10 mouse cellular contexts compared by ENCODE assay signal in genomic region chr9:63142335-63143036, GRCm38 (mm10). TPM values are rescaled to one million over a fixed set of nuclear protein-coding genes. Genes with fewer than 3 reads are reported as not detected.
DNase-seq lines count a peak whose midpoint lies in the region; ATAC-seq and TF ChIP-seq lines count a peak whose summit lies in the region.
"Had no signal": no experiment of that assay in that cellular context is flagged by ENCODE, and none has a peak within 500 bp of the region (broad histone marks: within the 10 kb centered on the region; RNA-seq: fewer than 3 reads in every experiment).

No protein-coding gene starts in this region.

- no peak overlapping the region; the same call in 1 of the 2 replicates for H3K4me3 ChIP-seq in kidney, postnatal 0 days (replicated peaks; ENCODE audit: low read depth, low read length)
- peak overlapping the region; percentile 21; the same call in 1 of the 2 replicates for H3K4me3 ChIP-seq in embryonic facial prominence, embryonic 12.5 days
- H3K4me3 ChIP-seq in hindbrain, embryonic 10.5 days = peak overlapping the region; percentile 34
- H3K4me3 ChIP-seq in midbrain, embryonic 14.5 days (replicated peaks; ENCODE audit: low read depth, low read length) = peak overlapping the region; percentile 14; the same call in 1 of the 2 replicates

- H3K27me3 ChIP-seq in kidney, postnatal 0 days (ENCODE audit: insufficient read depth, low read length) = peaks cover 99% of the 10 kb centered on the region
- H3K27me3 ChIP-seq in embryonic facial prominence, embryonic 12.5 days = peaks cover 99% of the 10 kb centered on the region
- H3K27me3 ChIP-seq in hindbrain, embryonic 10.5 days (ENCODE audit: insufficient read depth, poor library complexity, severe bottlenecking) = peaks cover 100% of the 10 kb centered on the region
- peaks cover 100% of the 10 kb centered on the region for H3K27me3 ChIP-seq in midbrain, embryonic 14.5 days (ENCODE audit: control insufficient read depth, insufficient read depth, low read length)

- H3K4me2 ChIP-seq in kidney, postnatal 0 days (ENCODE audit: low read length) = peak overlapping the region; percentile 11; the same call in 1 of the 2 replicates
- H3K4me2 ChIP-seq in embryonic facial prominence, embryonic 12.5 days (replicated peaks) = peak overlapping the region; percentile 15
- peak overlapping the region; percentile 33 for H3K4me2 ChIP-seq in midbrain, embryonic 14.5 days (ENCODE audit: low read length)

- WGBS in kidney, postnatal 0 days = 1% methylated on average over 42 of the region's 42 CpGs
- WGBS in embryonic facial prominence, embryonic 12.5 days = under 1% methylated on average over 42 of the region's 42 CpGs
- under 1% methylated on average over 42 of the region's 42 CpGs for WGBS in hindbrain, embryonic 10.5 days
- under 1% methylated on average over 42 of the region's 42 CpGs for WGBS in midbrain, embryonic 14.5 days

- ATAC-seq in kidney, postnatal 0 days (replicated peaks; ENCODE audit: low FRiP score, low read depth) = no peak
- no peak for ATAC-seq in embryonic facial prominence, embryonic 12.5 days (ENCODE audit: insufficient number of reproducible peaks, insufficient read depth, low FRiP score, low TSS enrichment)
- ATAC-seq in midbrain, embryonic 14.5 days (ENCODE audit: low FRiP score, low TSS enrichment) = no peak
- ATAC-seq in frontal cortex, adult (ENCODE audit: low TSS enrichment) = no peak
- ATAC-seq: Patski had no signal

- H3K9me3 ChIP-seq in kidney, postnatal 0 days (replicated peaks; ENCODE audit: low read length) = no peaks in the 10 kb centered on the region
- no peaks in the 10 kb centered on the region for H3K9me3 ChIP-seq in embryonic facial prominence, embryonic 12.5 days
- no peaks in the 10 kb centered on the region for H3K9me3 ChIP-seq in hindbrain, embryonic 10.5 days
- no peaks in the 10 kb centered on the region for H3K9me3 ChIP-seq in midbrain, embryonic 14.5 days (ENCODE audit: control insufficient read depth, low read length)

- no peaks in the 10 kb centered on the region for H3K36me3 ChIP-seq in kidney, postnatal 0 days (ENCODE audit: insufficient read depth, low read length)
- H3K36me3 ChIP-seq in embryonic facial prominence, embryonic 12.5 days = no peaks in the 10 kb centered on the region
- no peaks in the 10 kb centered on the region for H3K36me3 ChIP-seq in hindbrain, embryonic 10.5 days
- no peaks in the 10 kb centered on the region for H3K36me3 ChIP-seq in midbrain, embryonic 14.5 days (ENCODE audit: control insufficient read depth, insufficient read depth, low read length)

- H3K9ac ChIP-seq in kidney, postnatal 0 days (ENCODE audit: low read depth, low read length) = no peak overlapping the region
- no peak overlapping the region for H3K9ac ChIP-seq in embryonic facial prominence, embryonic 12.5 days
- H3K9ac ChIP-seq in midbrain, embryonic 14.5 days (replicated peaks; ENCODE audit: low read length) = no peak overlapping the region; the same call in 1 of the 2 replicates

- peaks cover 34% of the 10 kb centered on the region; the same call in 1 of the 2 replicates for H3K4me1 ChIP-seq in kidney, postnatal 0 days (replicated peaks; ENCODE audit: insufficient read depth, low read length)
- peaks cover 48% of the 10 kb centered on the region for H3K4me1 ChIP-seq in embryonic facial prominence, embryonic 12.5 days
- H3K4me1 ChIP-seq in hindbrain, embryonic 10.5 days (replicated peaks) = peaks cover 72% of the 10 kb centered on the region
- H3K4me1 ChIP-seq in midbrain, embryonic 14.5 days (ENCODE audit: control insufficient read depth, insufficient read depth, low read length) = peaks cover 7% of the 10 kb centered on the region; the same call in 1 of the 2 replicates

- DNase-seq in kidney, postnatal 0 days (ENCODE audit: low spot score) = no peak
- DNase-seq in kidney, postnatal 14 days = no peak
- DNase-seq in hindbrain, embryonic 10.5 days (ENCODE audit: low spot score) = peak; percentile 42
- peak; percentile 37 for DNase-seq in midbrain, embryonic 14.5 days
- no peak for DNase-seq in right cerebral cortex, postnatal 25 days
- DNase-seq in thymus, postnatal 25 days = no peak

- no peak overlapping the region for H3K27ac ChIP-seq in kidney, postnatal 0 days
- no peak overlapping the region for H3K27ac ChIP-seq in embryonic facial prominence, embryonic 12.5 days
- no peak overlapping the region for H3K27ac ChIP-seq in hindbrain, embryonic 10.5 days
- H3K27ac ChIP-seq in midbrain, embryonic 14.5 days (replicated peaks; ENCODE audit: low read depth, low read length) = no peak overlapping the region; the same call in 1 of the 2 replicates

- no peak for TF ChIP-seq CTCF in kidney, postnatal 0 days (IDR thresholded peaks at IDR 0.05; ENCODE audit: low read depth)

RNA-seq across cellular contexts. Expression of gene Skor1, which starts 6.3 kb away (rescaled TPM):
- polyA plus RNA-seq in kidney, postnatal 0 days (2015; fragmentation: Nextera tagmentation; extraction: Ambion mirVana) = not detected in 2 replicates
- 0.24 and 0.35 TPM in 2 replicates for polyA plus RNA-seq in embryonic facial prominence, embryonic 12.5 days (2016; fragmentation: Nextera tagmentation; extraction: Ambion mirVana)
- polyA plus RNA-seq in hindbrain, embryonic 10.5 days (2016; fragmentation: Nextera tagmentation; extraction: Ambion mirVana) = 0.68 and 6.8 TPM in 2 replicates
- polyA plus RNA-seq in midbrain, embryonic 14.5 days (2014; fragmentation: Nextera tagmentation; extraction: Ambion mirVana) = 5.0 TPM in 2 replicates
- polyA plus RNA-seq: liver, adult 2 months had no signal

Comparison
In these comparisons a context has a peak if more than half of its experiments do, and no peak if none do; other contexts are left out.
1. DNase-seq: peak in hindbrain, embryonic 10.5 days (single experiment) and midbrain, embryonic 14.5 days (single experiment); none in kidney, postnatal 0 days (single experiment), kidney, postnatal 14 days (single experiment), right cerebral cortex, postnatal 25 days (single experiment) and thymus, postnatal 25 days (single experiment).
2. Peak in every context shown above with its lines, with median percentiles within 50 percentile points of each other: H3K4me2 ChIP-seq.